Mouse (Mus musculus): ENCODE measurements around the gene Pitpnc1. TPM values are rescaled to one million over a fixed set of nuclear protein-coding genes. Genes with fewer than 3 reads are reported as not detected.

The Pitpnc1 gene
- polyA plus RNA-seq, 1 experiment from 2014 or later, result 40.5 TPM

DNA sequence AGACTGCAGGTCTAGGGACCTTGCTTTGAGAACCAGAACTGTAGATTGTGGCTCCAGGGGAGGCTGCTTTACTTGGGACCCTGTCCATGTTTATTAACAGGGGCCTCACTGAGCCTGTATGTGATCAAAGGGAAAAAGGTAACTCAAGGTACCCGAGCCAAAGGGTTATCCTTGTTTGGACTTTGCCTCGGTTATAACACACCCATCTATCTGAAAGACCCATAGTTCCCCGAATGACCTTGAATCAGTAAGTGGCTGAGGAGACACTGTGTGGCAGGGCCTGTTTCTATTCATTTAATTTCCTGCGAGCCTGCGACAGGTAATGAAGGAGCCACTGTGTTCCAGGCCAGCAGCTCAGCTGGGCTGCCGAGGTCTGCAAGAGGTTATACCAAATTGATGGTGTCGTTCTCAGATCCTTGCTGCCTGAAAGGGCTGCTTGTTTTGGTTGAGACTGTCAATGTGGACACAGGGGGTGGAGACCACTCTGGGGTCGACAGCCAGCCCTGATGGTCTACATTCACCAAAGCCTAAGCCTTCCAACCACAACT lies 246.8 kb downstream of the Pitpnc1 start:
- H3K4me2 ChIP-seq (replicated peaks), result no peak overlapping the region
- peaks cover 39% of the 10 kb centered on the region for H3K36me3 ChIP-seq
- no peaks in the 10 kb centered on the region for H3K27me3 ChIP-seq
- WGBS, result 48% methylated on average over 8 of the region's 8 CpGs
- ATAC-seq (ENCODE audit: low FRiP score, low read depth), result no peak
- peaks cover 14% of the 10 kb centered on the region for H3K4me1 ChIP-seq
- H3K9ac ChIP-seq, result no peak overlapping the region
- H3K27ac ChIP-seq, result peak overlapping the region; percentile 63; the same call in 1 of the 2 replicates
- no peaks in the 10 kb centered on the region for H3K9me3 ChIP-seq
- H3K4me3 ChIP-seq, result no peak overlapping the region

DNA sequence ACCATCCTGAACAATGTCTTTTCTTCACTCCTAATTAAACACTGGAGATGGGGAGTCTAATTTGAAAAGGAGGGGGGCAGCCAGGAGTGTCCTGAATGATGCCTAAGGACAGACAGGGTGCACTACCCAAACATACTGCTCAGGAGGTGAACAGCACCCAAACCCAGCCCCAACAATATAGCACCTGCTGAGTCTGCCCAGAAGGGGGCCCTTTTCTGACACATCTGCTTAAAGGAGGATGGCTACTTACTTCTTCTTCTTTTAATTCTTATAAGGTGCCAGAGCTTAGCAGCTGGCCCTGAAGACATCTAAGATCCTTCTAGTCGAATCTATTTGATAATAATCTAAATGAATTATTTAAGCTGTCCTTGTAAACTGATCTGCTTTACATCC lies 247.3 kb downstream of the Pitpnc1 start:
- H3K36me3 ChIP-seq, result peaks cover 34% of the 10 kb centered on the region
- no peak for ATAC-seq (ENCODE audit: low FRiP score, low read depth)
- 66% methylated on average over 1 of the region's 1 CpGs for WGBS
- H3K4me2 ChIP-seq (replicated peaks), result no peak overlapping the region
- no peak overlapping the region for H3K4me3 ChIP-seq
- H3K9ac ChIP-seq, result no peak overlapping the region
- H3K27ac ChIP-seq, result peak overlapping the region; percentile 63; the same call in 1 of the 2 replicates
- H3K9me3 ChIP-seq, result no peaks in the 10 kb centered on the region
- H3K27me3 ChIP-seq, result no peaks in the 10 kb centered on the region
- peaks cover 14% of the 10 kb centered on the region for H3K4me1 ChIP-seq

- WGBS, result 60% methylated on average over 12 of the region's 12 CpGs
- Histone ChIP-seq H3K4me1 (peaks cover 14% of the 10 kb centered on the region), H3K4me3 (no peak overlapping the region), H3K27me3 (no peaks in the 10 kb centered on the region), H3K4me2 (replicated peaks) (no peak overlapping the region), H3K36me3 (peaks cover 28% of the 10 kb centered on the region), H3K27ac (peak overlapping the region; percentile 63; the same call in 1 of the 2 replicates), H3K9ac (0 out of 2 replicates have a peak overlapping the region, but pooled peaks have one; percentile 14), H3K9me3 (no peaks in the 10 kb centered on the region)
- ATAC-seq (ENCODE audit: low FRiP score, low read depth), result no peak
Measured at GRCm38 (mm10) chr11:107222531-107223168, 247.8 kb downstream of the Pitpnc1 start.

- Histone ChIP-seq H3K4me2 (replicated peaks) (no peak overlapping the region), H3K9ac (no peak overlapping the region), H3K9me3 (no peaks in the 10 kb centered on the region), H3K27me3 (no peaks in the 10 kb centered on the region), H3K4me1 (no peaks in the 10 kb centered on the region), H3K4me3 (no peak overlapping the region), H3K27ac (no peak overlapping the region), H3K36me3 (peaks cover 36% of the 10 kb centered on the region)
- WGBS, result 88% methylated on average over 9 of the region's 9 CpGs
- no peak for ATAC-seq (ENCODE audit: low FRiP score, low read depth)
Measured at GRCm38 (mm10) chr11:107215111-107215510, 255.4 kb downstream of the Pitpnc1 start.

DNA sequence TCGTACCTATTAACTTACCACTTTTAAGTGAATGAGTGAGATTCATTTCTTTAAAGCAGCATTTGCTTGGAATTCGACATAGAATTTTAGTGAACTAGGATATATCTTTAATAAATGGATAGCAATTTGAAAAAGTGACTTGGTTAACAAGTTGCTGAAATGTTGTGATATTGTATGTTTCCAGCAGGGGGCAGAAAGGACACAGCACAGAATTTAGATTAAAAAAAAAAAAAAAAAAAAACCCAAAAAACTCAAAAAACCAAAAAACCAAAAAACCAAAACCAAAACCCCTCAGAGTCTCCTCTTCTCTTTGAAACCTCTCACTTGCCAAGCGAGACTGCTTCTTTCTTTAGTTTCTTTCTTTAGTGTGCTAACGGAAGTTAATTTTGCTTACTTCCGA lies 256.8 kb downstream of the Pitpnc1 start:
- no peak for ATAC-seq (ENCODE audit: low FRiP score, low read depth)
- no peaks in the 10 kb centered on the region for H3K27me3 ChIP-seq
- no peak overlapping the region for H3K27ac ChIP-seq
- WGBS, result 72% methylated on average over 5 of the region's 5 CpGs
- no peaks in the 10 kb centered on the region for H3K4me1 ChIP-seq
- H3K9me3 ChIP-seq, result no peaks in the 10 kb centered on the region
- H3K4me3 ChIP-seq, result no peak overlapping the region
- H3K9ac ChIP-seq, result no peak overlapping the region
- H3K4me2 ChIP-seq (replicated peaks), result no peak overlapping the region
- H3K36me3 ChIP-seq, result peaks cover 31% of the 10 kb centered on the region

- H3K9ac ChIP-seq, result no peak overlapping the region
- H3K9me3 ChIP-seq, result no peaks in the 10 kb centered on the region
- H3K4me1 ChIP-seq, result peaks cover 13% of the 10 kb centered on the region; the same call in 1 of the 2 replicates
- WGBS, result 81% methylated on average over 13 of the region's 13 CpGs
- ATAC-seq (ENCODE audit: low FRiP score, low read depth), result no peak
- H3K4me3 ChIP-seq, result no peak overlapping the region
- no peaks in the 10 kb centered on the region for H3K27me3 ChIP-seq
- H3K4me2 ChIP-seq (replicated peaks), result no peak overlapping the region
- no peak overlapping the region for H3K27ac ChIP-seq
- H3K36me3 ChIP-seq, result peaks cover 13% of the 10 kb centered on the region
Measured at GRCm38 (mm10) chr11:107209818-107210217, 260.7 kb downstream of the Pitpnc1 start.

GRCm38 (mm10) chr11:107201773-107202172 lies 268.7 kb downstream of the Pitpnc1 start:
- H3K9ac ChIP-seq, result no peak overlapping the region
- H3K9me3 ChIP-seq, result peaks cover 3% of the 10 kb centered on the region; the same call in 1 of the 2 replicates
- WGBS, result 85% methylated on average over 11 of the region's 11 CpGs
- H3K27ac ChIP-seq, result no peak overlapping the region
- no peaks in the 10 kb centered on the region for H3K27me3 ChIP-seq
- no peaks in the 10 kb centered on the region for H3K36me3 ChIP-seq
- H3K4me2 ChIP-seq (replicated peaks), result no peak overlapping the region
- H3K4me1 ChIP-seq, result peaks cover 12% of the 10 kb centered on the region; the same call in 1 of the 2 replicates
- no peak overlapping the region for H3K4me3 ChIP-seq
- no peak for ATAC-seq (ENCODE audit: low FRiP score, low read depth)

DNA sequence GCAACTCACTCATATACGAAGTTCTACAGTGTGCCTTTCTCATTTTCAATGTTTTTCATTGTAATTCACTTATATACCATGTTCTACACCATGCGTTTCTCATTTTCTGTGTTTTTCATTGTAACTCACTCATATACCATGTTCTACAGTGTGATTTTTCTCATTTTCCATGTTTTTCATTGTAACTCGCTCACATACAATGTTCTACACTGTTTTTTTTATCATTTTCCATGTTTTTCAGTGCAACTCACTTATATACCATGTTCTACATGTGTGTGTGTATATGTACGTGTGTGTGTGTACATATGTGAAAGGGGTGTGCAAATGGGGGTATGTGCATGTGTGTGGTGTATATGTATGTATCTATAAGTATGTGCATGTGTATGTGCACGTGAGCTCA lies 271.2 kb downstream of the Pitpnc1 start:
- no peak overlapping the region for H3K4me2 ChIP-seq (replicated peaks)
- H3K4me1 ChIP-seq, result no peaks in the 10 kb centered on the region
- H3K9me3 ChIP-seq, result peaks cover 3% of the 10 kb centered on the region; the same call in 1 of the 2 replicates
- 74% methylated on average over 5 of the region's 5 CpGs for WGBS
- no peak overlapping the region for H3K27ac ChIP-seq
- ATAC-seq (ENCODE audit: low FRiP score, low read depth), result no peak
- H3K4me3 ChIP-seq, result no peak overlapping the region
- no peaks in the 10 kb centered on the region for H3K36me3 ChIP-seq
- H3K9ac ChIP-seq, result no peak overlapping the region
- no peaks in the 10 kb centered on the region for H3K27me3 ChIP-seq

- H3K4me1 ChIP-seq, result no peaks in the 10 kb centered on the region
- H3K9ac ChIP-seq, result no peak overlapping the region
- no peak overlapping the region for H3K4me2 ChIP-seq (replicated peaks)
- H3K27ac ChIP-seq, result no peak overlapping the region
- WGBS, result 65% methylated on average over 2 of the region's 2 CpGs
- no peak overlapping the region for H3K4me3 ChIP-seq
- no peaks in the 10 kb centered on the region for H3K36me3 ChIP-seq
- no peaks in the 10 kb centered on the region for H3K9me3 ChIP-seq
- ATAC-seq (ENCODE audit: low FRiP score, low read depth), result no peak
- no peaks in the 10 kb centered on the region for H3K27me3 ChIP-seq
Measured at GRCm38 (mm10) chr11:107195334-107195733, 275.2 kb downstream of the Pitpnc1 start.

DNA sequence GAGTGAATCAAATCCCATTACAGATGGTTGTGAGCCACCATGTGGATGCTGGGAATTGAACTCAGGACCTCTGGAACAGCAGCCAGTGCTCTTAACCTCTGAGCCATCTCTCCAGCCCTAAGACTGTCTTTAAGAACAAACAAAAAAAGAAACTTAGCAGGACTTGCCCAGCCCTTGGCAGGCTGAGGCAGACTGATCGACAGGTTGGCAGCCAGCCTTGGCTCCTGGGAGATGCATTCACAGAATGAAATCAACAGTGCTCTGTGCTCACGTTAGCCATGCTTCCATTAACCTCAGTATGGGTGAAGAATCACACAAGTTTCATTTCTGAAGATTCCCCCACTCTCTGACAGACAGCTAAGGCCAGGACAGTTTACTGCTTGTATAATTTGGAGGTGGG lies 280.1 kb downstream of the Pitpnc1 start:
- 80% methylated on average over 2 of the region's 2 CpGs for WGBS
- H3K27ac ChIP-seq, result no peak overlapping the region
- peaks cover 9% of the 10 kb centered on the region for H3K36me3 ChIP-seq
- no peak overlapping the region for H3K4me3 ChIP-seq
- H3K9me3 ChIP-seq, result no peaks in the 10 kb centered on the region
- no peak overlapping the region for H3K4me2 ChIP-seq (replicated peaks)
- no peaks in the 10 kb centered on the region for H3K27me3 ChIP-seq
- H3K4me1 ChIP-seq, result peaks cover 6% of the 10 kb centered on the region
- no peak for ATAC-seq (ENCODE audit: low FRiP score, low read depth)
- no peak overlapping the region for H3K9ac ChIP-seq

- Histone ChIP-seq H3K27me3 (no peaks in the 10 kb centered on the region), H3K4me2 (replicated peaks) (peak within 1 kb of the TSS; percentile 89), H3K4me3 (peak within 1 kb of the TSS; percentile 96), H3K9ac (peak within 1 kb of the TSS; percentile 93), H3K36me3 (peaks cover 24% of the 10 kb centered on the region), H3K4me1 (peaks cover 6% of the 10 kb centered on the region), H3K27ac (peak within 1 kb of the TSS; percentile 52; the same call in 1 of the 2 replicates), H3K9me3 (no peaks in the 10 kb centered on the region)
- ATAC-seq (ENCODE audit: low FRiP score, low read depth), result peak; percentile 96
- under 1% methylated on average over 62 of the region's 62 CpGs for WGBS
Measured at GRCm38 (mm10) chr11:107188565-107189552, 281.6 kb downstream of the Pitpnc1 start, which contains the start of gene Nol11. Gene Nol11 (minus strand): TSS chr11:107189381.

DNA sequence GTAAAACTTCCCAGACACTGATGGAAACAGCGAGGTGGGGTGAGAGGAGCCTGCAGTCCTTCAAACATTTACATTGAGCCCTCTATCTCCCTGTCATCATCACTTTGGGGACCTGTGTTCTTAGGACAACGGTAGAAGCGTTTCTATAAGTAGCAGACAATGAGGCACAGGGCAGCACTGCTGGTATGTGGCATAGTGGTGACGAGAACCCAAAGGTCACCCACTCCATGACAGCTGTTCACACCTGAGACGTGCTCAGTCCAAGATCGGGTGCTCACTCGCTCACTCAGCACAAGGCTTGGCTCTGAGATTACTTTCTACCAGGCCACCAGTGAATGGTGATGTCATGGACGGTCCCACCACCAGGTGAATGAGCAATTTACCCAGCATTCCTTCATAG lies 286.7 kb downstream of the Pitpnc1 start:
- H3K9me3 ChIP-seq, result no peaks in the 10 kb centered on the region
- 88% methylated on average over 8 of the region's 8 CpGs for WGBS
- no peak overlapping the region for H3K4me3 ChIP-seq
- no peaks in the 10 kb centered on the region for H3K27me3 ChIP-seq
- peaks cover 70% of the 10 kb centered on the region for H3K36me3 ChIP-seq
- peaks cover 6% of the 10 kb centered on the region for H3K4me1 ChIP-seq
- H3K4me2 ChIP-seq (replicated peaks), result no peak overlapping the region
- H3K9ac ChIP-seq, result no peak overlapping the region
- ATAC-seq (ENCODE audit: low FRiP score, low read depth), result no peak
- no peak overlapping the region for H3K27ac ChIP-seq

All from limb, embryonic 13.5 days (tissue).